Mouse (Mus musculus) C2C12 (cell line): ENCODE results near the gene Pbx4. TPM values are rescaled to one million over a fixed set of nuclear protein-coding genes. Genes with fewer than 3 reads are reported as not detected.

Experiments
- H3K27me3 ChIP-seq: one replicate; pipeline ENCODE4 v1.6.1; 2011; ENCODE audit not compliant: control insufficient read depth, insufficient read depth, insufficient read length
- H3K36me3 ChIP-seq: one replicate; pipeline ENCODE4 v1.6.1; 2011; ENCODE audit not compliant: control insufficient read depth, insufficient read depth
- H3K4me3 ChIP-seq: one replicate; pipeline ENCODE4 v1.5.1; 2011; ENCODE audit warnings: mild to moderate bottlenecking, control low read depth; ENCODE audit not compliant: poor library complexity, insufficient read depth, severe bottlenecking
- H3K79me2 ChIP-seq: one replicate; pipeline ENCODE4 v1.6.1; 2011; ENCODE audit not compliant: control insufficient read depth, insufficient read depth
- H3K79me3 ChIP-seq: one replicate; pipeline ENCODE4 v1.6.1; 2011; ENCODE audit warnings: low read depth, control low read depth
- H3ac ChIP-seq: one replicate; pipeline ENCODE3; 2011; ENCODE audit warnings: low read depth; ENCODE audit not compliant: control insufficient read depth, insufficient read length
- CEBPB ChIP-seq: IDR thresholded peaks from one replicate; pipeline ENCODE4 v1.6.1; 2011; ENCODE audit warnings: low read depth, mild to moderate bottlenecking, control low read depth, moderate library complexity
- CTCF ChIP-seq: IDR thresholded peaks from one replicate; pipeline ENCODE4 v1.5.1; 2011; ENCODE audit not compliant: control insufficient read depth, insufficient read depth, insufficient read length
- FOSL1 ChIP-seq: IDR thresholded peaks from one replicate; pipeline ENCODE4 v1.8.0; 2011; ENCODE audit warnings: mild to moderate bottlenecking, low read length; ENCODE audit not compliant: poor library complexity, insufficient read depth, severe bottlenecking
- MAX ChIP-seq: IDR thresholded peaks from one replicate; pipeline ENCODE4 v1.6.1; 2011; ENCODE audit warnings: mild to moderate bottlenecking, control low read depth
- MYOD1 ChIP-seq: IDR thresholded peaks from one replicate; pipeline ENCODE4 v1.6.1; 2011; ENCODE audit warnings: low read depth; ENCODE audit not compliant: control insufficient read depth, insufficient read length
- MYOG ChIP-seq: IDR thresholded peaks from one replicate; pipeline ENCODE4 v1.6.1; 2011; ENCODE audit not compliant: control insufficient read depth, insufficient read length; ENCODE audit errors: extremely low read depth
- USF1 ChIP-seq: IDR thresholded peaks from one replicate; pipeline ENCODE4 v1.6.1; 2011; ENCODE audit warnings: low read depth, mild to moderate bottlenecking, control low read depth, moderate library complexity
- polyA plus RNA-seq: library from polyadenylated mRNA; unstranded; fragments of >200 nt; fragmentation: generic; extraction: Trizol; gene quantifications from one replicate; pipeline ENCODE4 v1.2.1, GENCODE M21; 2012; ENCODE audit warnings: missing spikeins

The Pbx4 gene
- polyA plus RNA-seq, 1 experiment = 1.6 TPM

DNA sequence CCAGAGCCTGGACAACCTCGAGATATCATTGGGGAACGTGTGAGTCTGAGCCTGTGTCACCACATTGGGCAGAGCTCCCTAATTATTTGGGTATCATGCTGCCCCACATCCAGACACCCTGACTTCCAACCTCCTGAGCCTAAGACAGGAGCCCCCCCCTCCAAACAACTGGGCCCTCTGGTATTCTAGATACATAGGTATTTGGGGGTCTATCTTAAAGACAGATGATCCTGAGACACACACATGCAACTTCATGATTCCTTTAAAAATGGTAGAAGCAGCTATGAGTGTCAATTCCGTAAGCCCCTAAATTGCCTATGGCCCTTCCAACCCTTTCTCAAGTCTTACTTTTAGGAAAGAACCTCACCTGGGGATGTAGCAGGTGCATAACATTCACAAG is 22.5 kb upstream of the Pbx4 start:
- Histone ChIP-seq H3K4me3 (no peak overlapping the region), H3K27me3 (no peaks in the 10 kb centered on the region), H3K79me2 (no peaks in the 10 kb centered on the region), H3K79me3 (no peaks in the 10 kb centered on the region), H3ac (no peak overlapping the region), H3K36me3 (peaks cover 44% of the 10 kb centered on the region)
- TF ChIP-seq FOSL1 (no peak), MYOG (no peak), CTCF (no peak)

DNA sequence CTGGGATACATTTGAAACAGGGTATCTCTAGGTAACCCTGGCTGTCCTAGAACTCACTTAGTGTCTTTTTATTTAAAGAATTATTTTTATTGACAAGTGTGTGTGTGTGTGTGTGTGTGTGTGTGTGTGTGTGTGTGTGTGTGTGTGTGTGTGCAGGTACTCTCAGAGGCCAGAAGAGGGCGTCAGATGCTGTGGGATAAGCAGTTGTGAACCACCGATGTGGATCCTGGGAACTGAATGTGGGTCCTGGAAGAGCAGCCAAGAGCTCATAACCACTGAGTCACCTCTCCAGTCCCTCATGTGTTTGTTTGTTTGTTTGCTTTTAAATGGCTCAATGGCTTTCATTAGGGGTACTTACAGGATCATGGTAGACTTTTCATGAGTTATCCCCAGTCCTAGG is 17.4 kb upstream of the Pbx4 start:
- Histone ChIP-seq H3K27me3 (no peaks in the 10 kb centered on the region), H3ac (no peak overlapping the region), H3K36me3 (peaks cover 32% of the 10 kb centered on the region), H3K79me3 (no peaks in the 10 kb centered on the region), H3K79me2 (no peaks in the 10 kb centered on the region), H3K4me3 (no peak overlapping the region)
- TF ChIP-seq CTCF (no peak), MYOG (no peak), MAX (no peak), USF1 (no peak), MYOD1 (no peak)

DNA sequence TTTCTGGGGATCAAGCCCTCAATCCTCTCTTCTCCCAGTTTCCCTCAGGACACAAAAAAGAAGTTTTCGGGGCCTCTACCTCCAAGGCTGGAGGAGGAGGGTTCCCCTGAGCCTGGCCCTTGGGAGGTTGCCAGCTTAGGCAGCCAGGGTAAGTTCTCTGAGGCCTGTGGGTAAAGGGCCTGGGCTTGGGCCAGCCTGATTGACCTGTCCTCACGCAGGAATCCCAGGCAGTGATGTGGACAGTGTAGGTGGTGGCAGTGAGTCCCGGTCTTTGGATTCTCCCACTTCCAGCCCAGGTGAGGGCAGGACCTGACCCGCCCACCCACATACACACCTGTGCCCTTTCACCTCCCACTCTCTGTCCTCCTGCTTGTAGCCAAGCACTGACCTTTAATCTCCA is 16.9 kb upstream of the Pbx4 start:
- no peak overlapping the region for H3K4me3 ChIP-seq
- TF ChIP-seq MAX (no peak), MYOG (no peak), FOSL1 (no peak), CEBPB (no peak), CTCF (no peak), USF1 (no peak), MYOD1 (no peak)
- peaks cover 27% of the 10 kb centered on the region for H3K36me3 ChIP-seq
- H3K79me2 ChIP-seq = no peaks in the 10 kb centered on the region
- H3ac ChIP-seq = no peak overlapping the region
- H3K79me3 ChIP-seq = no peaks in the 10 kb centered on the region
- no peaks in the 10 kb centered on the region for H3K27me3 ChIP-seq

DNA sequence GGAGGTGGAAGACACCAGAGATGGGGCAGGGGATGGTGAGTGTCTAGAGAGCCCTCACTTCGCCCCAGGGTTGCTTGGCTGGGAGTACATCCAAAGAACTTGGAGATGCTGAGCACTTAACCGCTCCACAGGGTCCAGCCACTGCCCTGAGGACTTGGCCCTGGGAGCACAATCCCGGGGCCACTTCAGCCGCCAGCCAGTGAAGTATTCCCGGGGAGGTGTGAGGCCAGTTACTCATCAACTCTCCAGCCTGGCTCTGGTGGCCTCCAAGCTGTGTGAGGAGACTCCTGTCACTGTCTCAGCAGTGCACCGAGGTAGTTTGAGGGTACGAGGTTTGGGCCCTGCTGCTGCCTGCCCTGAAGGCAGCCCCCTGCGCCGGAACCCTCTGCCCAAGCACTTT is 11.8 kb upstream of the Pbx4 start:
- H3K79me3 ChIP-seq = no peaks in the 10 kb centered on the region
- TF ChIP-seq MYOG (no peak), MYOD1 (no peak)
- no peaks in the 10 kb centered on the region for H3K27me3 ChIP-seq
- no peak overlapping the region for H3ac ChIP-seq
- no peaks in the 10 kb centered on the region for H3K79me2 ChIP-seq
- no peak overlapping the region for H3K4me3 ChIP-seq
- H3K36me3 ChIP-seq = peaks cover 21% of the 10 kb centered on the region

DNA sequence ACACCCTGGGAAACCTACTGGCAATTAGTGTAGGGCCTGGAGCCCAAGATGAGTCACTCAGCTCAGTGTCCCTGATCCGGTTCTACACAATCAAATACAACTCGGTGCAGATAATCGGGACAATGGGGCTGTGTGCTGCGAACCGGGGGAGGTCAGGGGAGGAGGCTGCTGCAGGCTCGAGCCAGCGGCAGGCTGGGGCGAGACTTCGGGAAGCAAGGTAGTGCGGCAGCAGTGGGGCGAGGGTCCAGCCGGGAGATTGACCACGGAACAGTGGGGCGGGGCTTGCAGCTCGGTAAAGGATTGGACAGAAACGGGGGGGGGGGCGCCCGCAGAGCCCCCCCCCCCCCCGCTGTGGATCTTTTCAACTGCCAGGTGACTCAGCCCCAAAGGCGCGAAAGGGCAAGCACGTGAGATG is 10.3 kb upstream of the Pbx4 start:
- Histone ChIP-seq H3ac (peak overlapping the region; percentile 36), H3K79me3 (no peaks in the 10 kb centered on the region), H3K27me3 (no peaks in the 10 kb centered on the region), H3K4me3 (peak overlapping the region; percentile 25), H3K79me2 (no peaks in the 10 kb centered on the region), H3K36me3 (peaks cover 15% of the 10 kb centered on the region)
- TF ChIP-seq CTCF (no peak), MYOD1 (no peak), USF1 (no peak), MAX (no peak)

DNA sequence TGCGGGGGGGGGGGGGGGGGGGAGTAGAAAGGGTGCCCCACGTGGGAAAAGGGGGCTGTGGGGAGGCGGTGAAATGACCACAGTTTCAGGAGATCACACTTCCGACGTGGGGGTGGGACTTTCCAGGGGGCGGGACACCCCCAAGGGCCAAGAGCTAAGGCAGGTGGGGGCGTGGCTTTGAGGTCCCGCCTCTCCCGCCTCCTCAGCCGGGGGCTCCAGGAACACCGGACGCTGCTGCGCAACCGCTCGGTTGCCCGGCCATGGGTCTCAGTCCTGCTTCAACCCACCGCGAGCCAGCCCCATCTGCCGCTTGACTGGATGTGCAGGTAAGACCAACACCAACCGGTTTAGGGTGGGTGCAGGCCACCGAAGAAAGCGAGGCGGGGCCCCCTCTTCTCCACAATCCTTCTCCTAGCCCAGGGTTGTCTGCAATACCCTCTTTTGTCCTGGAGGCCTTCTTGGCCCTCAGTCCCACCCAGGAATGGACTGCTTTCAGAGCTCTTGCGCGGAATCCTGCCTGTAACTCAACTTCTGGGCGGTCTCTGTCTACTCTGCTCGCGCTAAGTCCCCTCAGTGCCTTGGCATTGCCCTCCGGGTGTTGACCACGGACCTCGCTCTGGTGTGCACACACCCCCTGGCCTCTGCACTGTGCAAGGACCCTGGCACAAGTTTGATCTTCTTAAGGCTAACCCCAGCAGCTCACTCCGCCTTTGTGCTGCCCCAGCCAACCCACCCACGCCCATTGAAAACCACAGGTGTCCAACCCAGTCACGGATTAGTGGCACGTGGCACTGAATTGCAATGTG is 9.7 kb upstream of the Pbx4 start, which contains the start of gene Lpar2:
Gene Lpar2, plus strand, starts transcription at position 44 of the 806 bp plus-strand sequence.
- Histone ChIP-seq H3K4me3 (peak within 1 kb of the TSS; percentile 25), H3ac (peak within 1 kb of the TSS; percentile 39), H3K36me3 (peaks cover 10% of the 10 kb centered on the region), H3K27me3 (no peaks in the 10 kb centered on the region), H3K79me3 (no peaks in the 10 kb centered on the region), H3K79me2 (no peaks in the 10 kb centered on the region)
- TF ChIP-seq CEBPB = no peak
- TF ChIP-seq FOSL1 = no peak
- TF ChIP-seq MAX = no peak
- TF ChIP-seq CTCF = no peak
- TF ChIP-seq MYOG = no peak
- no peak for TF ChIP-seq MYOD1
- no peak for TF ChIP-seq USF1

DNA sequence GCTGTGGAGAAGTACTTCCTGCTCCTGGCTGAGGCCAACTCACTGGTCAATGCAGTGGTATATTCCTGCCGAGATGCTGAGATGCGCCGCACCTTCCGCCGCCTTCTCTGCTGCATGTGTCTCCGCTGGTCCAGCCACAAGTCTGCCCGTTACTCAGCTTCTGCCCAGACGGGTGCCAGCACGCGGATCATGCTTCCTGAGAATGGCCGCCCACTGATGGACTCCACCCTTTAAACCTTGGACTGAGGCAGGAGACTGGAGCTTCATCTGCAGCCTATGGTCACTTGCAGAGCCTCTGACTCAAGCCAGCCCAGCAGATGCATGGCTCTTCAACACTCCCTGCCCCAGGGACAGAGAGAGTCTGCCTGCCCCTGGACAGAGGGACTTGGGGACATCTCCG is 5.9 kb upstream of the Pbx4 start:
- Histone ChIP-seq H3ac (no peak overlapping the region), H3K4me3 (no peak overlapping the region), H3K79me3 (no peaks in the 10 kb centered on the region), H3K36me3 (peaks cover 3% of the 10 kb centered on the region), H3K27me3 (no peaks in the 10 kb centered on the region), H3K79me2 (no peaks in the 10 kb centered on the region)
- TF ChIP-seq MYOG = no peak
- no peak for TF ChIP-seq CEBPB
- no peak for TF ChIP-seq MYOD1
- TF ChIP-seq CTCF = no peak
- no peak for TF ChIP-seq USF1
- TF ChIP-seq MAX = no peak
- no peak for TF ChIP-seq FOSL1
